Mouse (Mus musculus) MEL (cell line): ENCODE results near the gene Dpp9. TPM values are rescaled to one million over a fixed set of nuclear protein-coding genes. Genes with fewer than 3 reads are reported as not detected.
A peak's percentile ranks its signal among the peaks of the same experiment; 100 is the strongest.

Experiments
- DNase-seq: peaks from one replicate; pipeline ENCODE4 v3.0.0; 2011; ENCODE audit warnings: low read depth, low spot score
- H3K27ac ChIP-seq: 2 replicates; pipeline ENCODE4 v1.5.1; 2012; ENCODE audit warnings: low read depth, mild to moderate bottlenecking, control low read depth, low read length, moderate library complexity; ENCODE audit not compliant: control insufficient read depth
- H3K27me3 ChIP-seq, 2 experiments: fragments of 150-350 bp in 1 of 2; sonication (generic) in 1 of 2; 2 replicates each; pipeline ENCODE4 v1.6.1; 2012; ENCODE audit warnings: low read length in 2 of 2, mild to moderate bottlenecking in 2 of 2, improper control_type of control experiment in 1 of 2, moderate library complexity in 1 of 2; ENCODE audit not compliant: insufficient read depth in 2 of 2, control insufficient read depth in 1 of 2
- H3K36me3 ChIP-seq, 2 experiments: 2 replicates each; pipeline ENCODE4 v1.6.1; 2012 to 2014; ENCODE audit warnings: low read length in 2 of 2, improper control_type of control experiment in 1 of 2, inconsistent platforms in 1 of 2, mild to moderate bottlenecking in 1 of 2; ENCODE audit not compliant: insufficient read depth in 2 of 2, control insufficient read depth in 1 of 2
- H3K4me1 ChIP-seq, 2 experiments: fragments of 150-350 bp in 1 of 2; sonication (generic) in 1 of 2; 2 replicates each; pipeline ENCODE4 v1.6.1; 2012; ENCODE audit warnings: low read length in 2 of 2, improper control_type of control experiment in 1 of 2, mild to moderate bottlenecking in 1 of 2; ENCODE audit not compliant: insufficient read depth in 2 of 2, control insufficient read depth in 1 of 2
- H3K4me3 ChIP-seq, 2 experiments: fragments of 150-350 bp in 1 of 2; sonication (generic) in 1 of 2; 2 replicates each; pipeline ENCODE4 v1.5.1; 2012; ENCODE audit warnings: low read depth in 2 of 2, low read length in 2 of 2, mild to moderate bottlenecking in 2 of 2, moderate library complexity in 2 of 2, control low read depth in 1 of 2, improper control_type of control experiment in 1 of 2; ENCODE audit not compliant: control insufficient read depth in 1 of 2, insufficient read depth in 1 of 2
- H3K79me2 ChIP-seq: 2 replicates; pipeline ENCODE4 v1.6.1; 2012; ENCODE audit warnings: mild to moderate bottlenecking, low read length, moderate library complexity; ENCODE audit not compliant: control insufficient read depth, poor library complexity, insufficient read depth
- H3K9ac ChIP-seq: 2 replicates; pipeline ENCODE4 v1.6.1; 2012; ENCODE audit warnings: low read depth, mild to moderate bottlenecking, control low read depth, low read length, moderate library complexity; ENCODE audit not compliant: control insufficient read depth, poor library complexity, severe bottlenecking
- H3K9me3 ChIP-seq: fragments of 150-350 bp; sonication (generic); replicated peaks from 2 replicates; pipeline ENCODE4 v1.6.1; 2012; ENCODE audit warnings: mild to moderate bottlenecking, low read length, improper control_type of control experiment, moderate library complexity; ENCODE audit not compliant: insufficient read depth
- BHLHE40 ChIP-seq: IDR thresholded peaks from 2 replicates; pipeline ENCODE4 v1.6.1; 2012; ENCODE audit warnings: low read depth, mild to moderate bottlenecking, inconsistent platforms, low read length, improper control_type of control experiment, borderline replicate concordance
- CHD1 ChIP-seq: IDR thresholded peaks from 2 replicates; pipeline ENCODE4 v1.6.1; 2012; ENCODE audit warnings: low read depth, mild to moderate bottlenecking, inconsistent platforms, low read length, improper control_type of control experiment
- CTCF ChIP-seq, 3 experiments: IDR thresholded peaks in 2 of 3; conservative IDR thresholded peaks in 1 of 3; 2 replicates each; pipeline ENCODE4 v1.5.1; 2011 to 2012; ENCODE audit warnings: low read length in 3 of 3, low read depth in 2 of 3, mild to moderate bottlenecking in 2 of 3, improper control_type of control experiment in 1 of 3, inconsistent platforms in 1 of 3, mixed read lengths in 1 of 3, moderate library complexity in 1 of 3; ENCODE audit not compliant: control insufficient read depth in 1 of 3, insufficient read depth in 1 of 3, poor library complexity in 1 of 3, severe bottlenecking in 1 of 3
- EP300 ChIP-seq, 2 experiments: IDR thresholded peaks; 2 replicates each; pipeline ENCODE4 v1.6.1; 2011; ENCODE audit warnings: improper control_type of control experiment in 2 of 2, low read length in 2 of 2, low read depth in 1 of 2, mild to moderate bottlenecking in 1 of 2
- ETS1 ChIP-seq: IDR thresholded peaks from 2 replicates; pipeline ENCODE4 v1.6.1; 2012; ENCODE audit warnings: low read depth, mild to moderate bottlenecking, inconsistent platforms, low read length, improper control_type of control experiment, moderate library complexity
- GABPA ChIP-seq: IDR thresholded peaks from 2 replicates; pipeline ENCODE4 v1.6.1; 2012; ENCODE audit warnings: low read depth, mild to moderate bottlenecking, inconsistent platforms, low read length, improper control_type of control experiment, moderate library complexity
- HCFC1 ChIP-seq: IDR thresholded peaks from 2 replicates; pipeline ENCODE4 v1.6.1; 2012; ENCODE audit warnings: low read depth, mild to moderate bottlenecking, inconsistent platforms, low read length, improper control_type of control experiment, moderate library complexity
- JUND ChIP-seq: IDR thresholded peaks from 2 replicates; pipeline ENCODE4 v1.6.1; 2011; ENCODE audit warnings: low read depth, mild to moderate bottlenecking, improper control_type of control experiment, low read length
- MAFK ChIP-seq: IDR thresholded peaks from 2 replicates; pipeline ENCODE4 v1.6.1; 2011; ENCODE audit warnings: low read depth, mild to moderate bottlenecking, low read length, improper control_type of control experiment, borderline replicate concordance
- MAX ChIP-seq: IDR thresholded peaks from 2 replicates; pipeline ENCODE4 v1.6.1; 2011; ENCODE audit warnings: low read length, improper control_type of control experiment
- MXI1 ChIP-seq: IDR thresholded peaks from 2 replicates; pipeline ENCODE4 v1.6.1; 2011; ENCODE audit warnings: mild to moderate bottlenecking, low read depth, low read length, improper control_type of control experiment
- NRF1 ChIP-seq: IDR thresholded peaks from 2 replicates; pipeline ENCODE4 v1.6.1; 2014; ENCODE audit warnings: low read depth, mild to moderate bottlenecking, inconsistent platforms, low read length, improper control_type of control experiment, moderate library complexity; ENCODE audit not compliant: poor library complexity, insufficient read depth, severe bottlenecking
- POLR2A ChIP-seq, 2 experiments: IDR thresholded peaks; 2 replicates each; pipeline ENCODE4 v1.6.1; 2011 to 2012; ENCODE audit warnings: low read length in 2 of 2, mild to moderate bottlenecking in 2 of 2, control low read depth in 1 of 2, improper control_type of control experiment in 1 of 2, low read depth in 1 of 2, moderate library complexity in 1 of 2; ENCODE audit not compliant: control insufficient read depth in 1 of 2, insufficient read depth in 1 of 2, poor library complexity in 1 of 2
- POLR2AphosphoS2 ChIP-seq: IDR thresholded peaks from 2 replicates; pipeline ENCODE4 v1.6.1; 2011; ENCODE audit warnings: low read length, improper control_type of control experiment
- POLR2AphosphoS5 ChIP-seq: IDR thresholded peaks from 2 replicates; pipeline ENCODE4 v1.6.1; 2012; ENCODE audit warnings: low read depth, borderline replicate concordance, mild to moderate bottlenecking, inconsistent platforms, low read length, moderate library complexity, mixed read lengths
- RAD21 ChIP-seq: IDR thresholded peaks from 2 replicates; pipeline ENCODE4 v1.6.1; 2011; ENCODE audit warnings: mild to moderate bottlenecking, low read depth, low read length, improper control_type of control experiment
- RCOR1 ChIP-seq: IDR thresholded peaks from 2 replicates; pipeline ENCODE4 v1.6.1; 2012; ENCODE audit warnings: low read depth, mild to moderate bottlenecking, inconsistent platforms, low read length, improper control_type of control experiment
- SIN3A ChIP-seq: IDR thresholded peaks from 2 replicates; pipeline ENCODE4 v1.6.1; 2012; ENCODE audit warnings: low read length, improper control_type of control experiment, inconsistent platforms
- SMC3 ChIP-seq: IDR thresholded peaks from 2 replicates; pipeline ENCODE4 v1.6.1; 2011; ENCODE audit warnings: low read depth, low read length, improper control_type of control experiment
- TBP ChIP-seq: IDR thresholded peaks from 2 replicates; pipeline ENCODE4 v1.8.0; 2011; ENCODE audit warnings: low read depth, low read length, improper control_type of control experiment
- TCF12 ChIP-seq: IDR thresholded peaks from 2 replicates; pipeline ENCODE4 v1.6.1; 2014; ENCODE audit warnings: low read depth, mild to moderate bottlenecking, inconsistent platforms, low read length, improper control_type of control experiment, moderate library complexity
- UBTF ChIP-seq: IDR thresholded peaks from 2 replicates; pipeline ENCODE4 v1.6.1; 2012; ENCODE audit warnings: low read depth, mild to moderate bottlenecking, inconsistent platforms, low read length, improper control_type of control experiment, moderate library complexity, borderline replicate concordance; ENCODE audit not compliant: insufficient read depth
- USF1 ChIP-seq: IDR thresholded peaks from 2 replicates; pipeline ENCODE4 v1.6.1; 2014; ENCODE audit warnings: low read depth, mild to moderate bottlenecking, inconsistent platforms, low read length, improper control_type of control experiment, moderate library complexity
- ZC3H11A ChIP-seq: IDR thresholded peaks from 2 replicates; pipeline ENCODE4 v1.6.1; 2012; ENCODE audit warnings: low read depth, mild to moderate bottlenecking, inconsistent platforms, low read length, improper control_type of control experiment
- ZMIZ1 ChIP-seq: IDR thresholded peaks from 2 replicates; pipeline ENCODE4 v1.6.1; 2012; ENCODE audit warnings: low read depth, mild to moderate bottlenecking, inconsistent platforms, low read length, improper control_type of control experiment, moderate library complexity
- polyA plus RNA-seq, 2 experiments: library from polyadenylated mRNA; stranded (reverse) in 1 of 2; unstranded in 1 of 2; fragments of >175 nt in 1 of 2; fragments of >200 nt in 1 of 2; gene quantifications; 2 replicates each; pipeline versions ENCODE4 v1.2.1 to v1.2.4; 2012; ENCODE audit warnings: low replicate concordance in 2 of 2, low read depth in 1 of 2; ENCODE audit not compliant: insufficient read length in 2 of 2, insufficient read depth in 1 of 2, missing spikeins in 1 of 2
- total RNA-seq: library from RNA; depleted of rRNA; stranded (reverse); fragments of 300-350 nt; gene quantifications from 2 replicates; pipeline ENCODE4 v1.2.3, GENCODE M21; 2012

Gene Dpp9
- total and polyA plus RNA-seq, 3 experiments = 36.3 to 67.2 TPM; not detected in 1

DNA sequence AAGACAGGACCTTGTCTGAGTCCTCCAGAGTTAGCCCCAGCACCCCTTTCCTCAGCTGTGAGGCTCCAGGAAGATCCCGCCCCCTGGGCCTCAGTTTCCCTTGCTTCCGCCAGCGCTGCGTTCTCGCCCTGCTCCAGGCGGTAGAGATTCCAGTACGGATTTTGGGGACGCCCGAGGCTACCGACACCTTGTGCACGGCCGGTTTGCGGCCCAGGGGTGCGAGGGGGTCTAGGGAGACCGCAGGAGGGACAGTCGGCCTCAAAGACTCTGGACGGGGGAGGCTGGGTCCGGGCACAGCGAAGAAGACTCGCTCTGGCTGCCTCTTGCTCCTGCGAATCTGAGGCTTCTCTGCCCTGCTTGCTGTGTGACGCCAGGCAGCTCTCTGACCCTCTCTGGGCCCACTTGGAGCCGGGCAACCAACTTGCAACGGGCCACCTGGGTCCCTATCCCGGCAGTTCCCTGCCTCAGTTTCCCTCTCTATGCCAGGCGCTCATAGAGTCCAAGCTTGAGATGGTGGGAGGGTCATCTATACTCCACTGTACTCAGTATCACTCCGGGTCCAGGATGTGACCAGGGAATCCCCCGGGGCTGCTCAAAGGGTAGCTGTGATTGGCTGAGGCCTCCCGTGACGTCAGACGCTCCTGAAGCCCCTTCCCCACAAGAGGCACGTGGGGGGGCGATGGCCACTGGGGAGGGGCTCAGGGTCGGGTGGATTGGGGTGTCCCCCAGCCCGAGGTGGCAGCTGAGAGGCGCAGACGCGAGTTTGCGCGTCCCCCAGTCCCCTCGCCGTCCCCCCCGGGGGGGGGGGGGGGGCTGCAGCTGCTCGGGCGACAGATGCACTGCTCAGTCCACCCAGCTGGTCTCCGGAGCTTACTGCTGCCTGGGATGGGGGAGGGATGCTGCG is 76.8 kb downstream of the Dpp9 start:
- no peaks in the 10 kb centered on the region for H3K27me3 ChIP-seq
- no peaks in the 10 kb centered on the region for H3K36me3 ChIP-seq
- peaks cover 0 to 5% of the 10 kb centered on the region in 2 experiments; a peak in 1 of 4 replicates for H3K4me1 ChIP-seq
- no peak overlapping the region for H3K27ac ChIP-seq
- H3K9ac ChIP-seq = peak overlapping the region; percentile 66
- no peak for TF ChIP-seq GABPA
- TF ChIP-seq POLR2AphosphoS2 = no peak
- no peak for TF ChIP-seq RAD21
- TF ChIP-seq CHD1 = no peak
- TF ChIP-seq MXI1 = no peak
- TF ChIP-seq TCF12 = no peak
- TF ChIP-seq JUND = no peak
- TF ChIP-seq NRF1 = no peak
- TF ChIP-seq MAX = no peak
- no peak for TF ChIP-seq ZMIZ1
- no peak for TF ChIP-seq BHLHE40
- no peak for TF ChIP-seq POLR2AphosphoS5
- TF ChIP-seq ETS1 = no peak
- TF ChIP-seq MAFK = no peak
- TF ChIP-seq EP300 (IDR thresholded peaks at IDR 0.05; ENCODE audit: low read depth in 1 of 2, low read length in 2 of 2) = no peak
- no peak for TF ChIP-seq UBTF
- TF ChIP-seq RCOR1 = no peak
- TF ChIP-seq CTCF (IDR thresholded peaks at IDR 0.05 in 2 of 3, conservative IDR thresholded peaks at IDR 0.05 in 1 of 3; ENCODE audit: control insufficient read depth in 1 of 3, insufficient read depth in 1 of 3, low read depth in 2 of 3, low read length in 3 of 3, poor library complexity in 1 of 3, severe bottlenecking in 1 of 3) = no peak
- TF ChIP-seq SIN3A = peak; percentile 53; the same call in 1 of the 2 replicates
- no peak for TF ChIP-seq USF1
- no peak for TF ChIP-seq SMC3
- TF ChIP-seq TBP = 0 out of 2 replicates have a peak, but pooled peaks have one; percentile 21
- peak; percentile 55; the same call in 1 of the 2 replicates for TF ChIP-seq HCFC1
- TF ChIP-seq POLR2A (IDR thresholded peaks at IDR 0.05; ENCODE audit: control insufficient read depth in 1 of 2, insufficient read depth in 1 of 2, low read depth in 1 of 2, low read length in 2 of 2, poor library complexity in 1 of 2) = peak in 1 of 2 experiments; percentile 41; a peak in 1 of 4 replicates
- TF ChIP-seq ZC3H11A = no peak
- no peaks in the 10 kb centered on the region for H3K9me3 ChIP-seq
- H3K79me2 ChIP-seq = peaks cover 6% of the 10 kb centered on the region; the same call in 1 of the 2 replicates
- H3K4me3 ChIP-seq = peak overlapping the region; percentile 36 to 64
- peak; percentile 62 for DNase-seq
